Mouse (Mus musculus) cerebral cortex, adult 2 months (tissue): ENCODE measurements around the gene Gm11168.

Source experiments
- WGBS: fragments of 180-500 bp; shearing (Covaris S2); methylation state at CpG from one replicate; pipeline ENCODE4 v1.1.7; 2018; 5-methylcytosine and 5-hydroxymethylcytosine counted together

Gene Gm11168

GRCm38 (mm10) chr9:3002794-3003396 is at the start of gene Gm11168:
Gene Gm11168, plus strand, starts transcription at chr9:3003346.
- WGBS = 78% methylated on average over 6 of the region's 14 CpGs

- 75% methylated on average over 12 of the region's 12 CpGs for WGBS
Measured at GRCm38 (mm10) chr9:3000445-3000972, 2.6 kb upstream of the Gm11168 start, which contains the start of gene Gm10722. Gene Gm10722, plus strand, starts transcription at chr9:3000922.

- WGBS = 67% methylated on average over 8 of the region's 8 CpGs
Measured at GRCm38 (mm10) chr9:3001006-3001405, 2.1 kb upstream of the Gm11168 start.

GRCm38 (mm10) chr9:3001948-3002659 is 1.0 kb upstream of the Gm11168 start:
- 71% methylated on average over 9 of the region's 11 CpGs for WGBS

- WGBS = 82% methylated on average over 1 of the region's 5 CpGs
Measured at GRCm38 (mm10) chr9:3006179-3006578, 3.0 kb downstream of the Gm11168 start.

- WGBS = 76% methylated on average over 8 of the region's 8 CpGs
Measured at GRCm38 (mm10) chr9:3006636-3007035, 3.5 kb downstream of the Gm11168 start.

- WGBS = 79% methylated on average over 8 of the region's 9 CpGs
Measured at GRCm38 (mm10) chr9:3007272-3007671, 4.1 kb downstream of the Gm11168 start.

- WGBS = no CpG with 5 or more reads among the region's 5 CpGs
Measured at GRCm38 (mm10) chr9:3009331-3009730, 6.2 kb downstream of the Gm11168 start.

- 86% methylated on average over 3 of the region's 7 CpGs for WGBS
Measured at GRCm38 (mm10) chr9:3012054-3012621, 9.0 kb downstream of the Gm11168 start.

GRCm38 (mm10) chr9:3012733-3013279 is 9.7 kb downstream of the Gm11168 start, which contains the start of gene Gm10721:
Gene Gm10721, plus strand, starts transcription at chr9:3013140.
- no CpG with 5 or more reads among the region's 11 CpGs for WGBS

- 69% methylated on average over 5 of the region's 9 CpGs for WGBS
Measured at GRCm38 (mm10) chr9:3015354-3015753, 12.2 kb downstream of the Gm11168 start, which contains the start of gene Gm10720. Gene Gm10720, plus strand, starts transcription at chr9:3015654.

- WGBS = 77% methylated on average over 6 of the region's 6 CpGs
Measured at GRCm38 (mm10) chr9:3015896-3016295, 12.8 kb downstream of the Gm11168 start.

- WGBS = 75% methylated on average over 1 of the region's 9 CpGs
Measured at GRCm38 (mm10) chr9:3017108-3017507, 14.0 kb downstream of the Gm11168 start, which contains the start of gene Gm10719. Gene Gm10719, plus strand, starts transcription at chr9:3017408.

GRCm38 (mm10) chr9:3018944-3019343 is 15.8 kb downstream of the Gm11168 start:
- 68% methylated on average over 9 of the region's 9 CpGs for WGBS

- WGBS = 81% methylated on average over 17 of the region's 19 CpGs
Measured at GRCm38 (mm10) chr9:3019835-3020727, 16.9 kb downstream of the Gm11168 start.

GRCm38 (mm10) chr9:3022316-3023008 is 19.3 kb downstream of the Gm11168 start:
- 76% methylated on average over 11 of the region's 13 CpGs for WGBS

GRCm38 (mm10) chr9:3023312-3023984 is 20.3 kb downstream of the Gm11168 start, which contains the start of gene Gm10718:
Gene Gm10718, plus strand, starts transcription at chr9:3023547.
- WGBS = 78% methylated on average over 12 of the region's 13 CpGs

GRCm38 (mm10) chr9:3023985-3024648 is 21.0 kb downstream of the Gm11168 start:
- WGBS = 80% methylated on average over 16 of the region's 16 CpGs

- WGBS = 75% methylated on average over 12 of the region's 12 CpGs
Measured at GRCm38 (mm10) chr9:3024912-3025467, 21.8 kb downstream of the Gm11168 start, which contains the start of gene Gm10717. Gene Gm10717, plus strand, starts transcription at chr9:3025417.
